Mouse (Mus musculus) MEL (cell line): ENCODE measurements around the gene Gm3159. TPM values are rescaled to one million over a fixed set of nuclear protein-coding genes. Genes with fewer than 3 reads are reported as not detected.
"Not testable (repeated sequence)": the region's sequence is repeated elsewhere in the genome, so short reads cannot be mapped to it uniquely, and the experiment has no call there.

Experiments used
- DNase-seq: peaks from one replicate; pipeline ENCODE4 v3.0.0; 2011; ENCODE audit warnings: low read depth, low spot score
- H3K27ac ChIP-seq: 2 replicates; pipeline ENCODE4 v1.5.1; 2012; ENCODE audit warnings: low read depth, mild to moderate bottlenecking, control low read depth, low read length, moderate library complexity; ENCODE audit not compliant: control insufficient read depth
- H3K27me3 ChIP-seq, 2 experiments: fragments of 150-350 bp in 1 of 2; sonication (generic) in 1 of 2; 2 replicates each; pipeline ENCODE4 v1.6.1; 2012; ENCODE audit warnings: low read length in 2 of 2, mild to moderate bottlenecking in 2 of 2, improper control_type of control experiment in 1 of 2, moderate library complexity in 1 of 2; ENCODE audit not compliant: insufficient read depth in 2 of 2, control insufficient read depth in 1 of 2
- H3K36me3 ChIP-seq, 2 experiments: 2 replicates each; pipeline ENCODE4 v1.6.1; 2012 to 2014; ENCODE audit warnings: low read length in 2 of 2, improper control_type of control experiment in 1 of 2, inconsistent platforms in 1 of 2, mild to moderate bottlenecking in 1 of 2; ENCODE audit not compliant: insufficient read depth in 2 of 2, control insufficient read depth in 1 of 2
- H3K4me1 ChIP-seq, 2 experiments: fragments of 150-350 bp in 1 of 2; sonication (generic) in 1 of 2; 2 replicates each; pipeline ENCODE4 v1.6.1; 2012; ENCODE audit warnings: low read length in 2 of 2, improper control_type of control experiment in 1 of 2, mild to moderate bottlenecking in 1 of 2; ENCODE audit not compliant: insufficient read depth in 2 of 2, control insufficient read depth in 1 of 2
- H3K4me3 ChIP-seq, 2 experiments: fragments of 150-350 bp in 1 of 2; sonication (generic) in 1 of 2; 2 replicates each; pipeline ENCODE4 v1.5.1; 2012; ENCODE audit warnings: low read depth in 2 of 2, low read length in 2 of 2, mild to moderate bottlenecking in 2 of 2, moderate library complexity in 2 of 2, control low read depth in 1 of 2, improper control_type of control experiment in 1 of 2; ENCODE audit not compliant: control insufficient read depth in 1 of 2, insufficient read depth in 1 of 2
- H3K79me2 ChIP-seq: 2 replicates; pipeline ENCODE4 v1.6.1; 2012; ENCODE audit warnings: mild to moderate bottlenecking, low read length, moderate library complexity; ENCODE audit not compliant: control insufficient read depth, poor library complexity, insufficient read depth
- H3K9ac ChIP-seq: 2 replicates; pipeline ENCODE4 v1.6.1; 2012; ENCODE audit warnings: low read depth, mild to moderate bottlenecking, control low read depth, low read length, moderate library complexity; ENCODE audit not compliant: control insufficient read depth, poor library complexity, severe bottlenecking
- H3K9me3 ChIP-seq: fragments of 150-350 bp; sonication (generic); replicated peaks from 2 replicates; pipeline ENCODE4 v1.6.1; 2012; ENCODE audit warnings: mild to moderate bottlenecking, low read length, improper control_type of control experiment, moderate library complexity; ENCODE audit not compliant: insufficient read depth
- polyA plus RNA-seq, 2 experiments: library from polyadenylated mRNA; stranded (reverse) in 1 of 2; unstranded in 1 of 2; fragments of >175 nt in 1 of 2; fragments of >200 nt in 1 of 2; gene quantifications; 2 replicates each; pipeline versions ENCODE4 v1.2.1 to v1.2.4; 2012; ENCODE audit warnings: low replicate concordance in 2 of 2, low read depth in 1 of 2; ENCODE audit not compliant: insufficient read length in 2 of 2, insufficient read depth in 1 of 2, missing spikeins in 1 of 2
- total RNA-seq: library from RNA; depleted of rRNA; stranded (reverse); fragments of 300-350 nt; gene quantifications from 2 replicates; pipeline ENCODE4 v1.2.3, GENCODE M21; 2012

The Gm3159 gene
- total and polyA plus RNA-seq, 3 experiments: not detected

- not testable (repeated sequence) for H3K27ac ChIP-seq, H3K9ac ChIP-seq, H3K79me2 ChIP-seq, H3K27me3 ChIP-seq, DNase-seq, H3K4me3 ChIP-seq, H3K4me1 ChIP-seq, H3K36me3 ChIP-seq, H3K9me3 ChIP-seq
Observed at GRCm38 (mm10) chr14:4400115-4400789, 2.9 kb downstream of the Gm3159 start.

- H3K36me3 ChIP-seq, H3K9ac ChIP-seq, H3K9me3 ChIP-seq, H3K4me3 ChIP-seq, H3K79me2 ChIP-seq, H3K27ac ChIP-seq, H3K4me1 ChIP-seq, H3K27me3 ChIP-seq, DNase-seq: not testable (repeated sequence)
Observed at GRCm38 (mm10) chr14:4401245-4401644, 3.9 kb downstream of the Gm3159 start.

GRCm38 (mm10) chr14:4403840-4404239 is 6.5 kb downstream of the Gm3159 start:
- not testable (repeated sequence) for H3K27ac ChIP-seq, H3K27me3 ChIP-seq, H3K9me3 ChIP-seq, H3K9ac ChIP-seq, H3K79me2 ChIP-seq, DNase-seq, H3K4me3 ChIP-seq, H3K36me3 ChIP-seq, H3K4me1 ChIP-seq

- not testable (repeated sequence) for H3K4me1 ChIP-seq, H3K36me3 ChIP-seq, H3K79me2 ChIP-seq, H3K27ac ChIP-seq, H3K9ac ChIP-seq, H3K4me3 ChIP-seq, H3K27me3 ChIP-seq, H3K9me3 ChIP-seq, DNase-seq
Observed at GRCm38 (mm10) chr14:4409939-4410338, 12.6 kb downstream of the Gm3159 start.

- not testable (repeated sequence) for DNase-seq, H3K27me3 ChIP-seq, H3K9me3 ChIP-seq, H3K9ac ChIP-seq, H3K4me3 ChIP-seq, H3K79me2 ChIP-seq, H3K27ac ChIP-seq, H3K4me1 ChIP-seq, H3K36me3 ChIP-seq
Observed at GRCm38 (mm10) chr14:4414965-4415835, 17.9 kb downstream of the Gm3159 start, which contains the start of gene Gm3164. Gene Gm3164 (plus strand): TSS chr14:4415448.

GRCm38 (mm10) chr14:4430692-4431091 is 33.4 kb downstream of the Gm3159 start, which contains the start of gene Gm3173:
Gene Gm3173 (plus strand): TSS chr14:4430992.
- not testable (repeated sequence) for H3K4me3 ChIP-seq, H3K36me3 ChIP-seq, H3K9ac ChIP-seq, H3K79me2 ChIP-seq, H3K27me3 ChIP-seq, H3K4me1 ChIP-seq, H3K9me3 ChIP-seq, DNase-seq, H3K27ac ChIP-seq
